Mouse (Mus musculus): Measurements from ENCODE around the gene Tubb2b. TPM values are rescaled to one million over a fixed set of nuclear protein-coding genes. Genes with fewer than 3 reads are reported as not detected.

The Tubb2b gene
- polyA plus RNA-seq, 1 experiment from 2014 or later = 758 TPM

DNA sequence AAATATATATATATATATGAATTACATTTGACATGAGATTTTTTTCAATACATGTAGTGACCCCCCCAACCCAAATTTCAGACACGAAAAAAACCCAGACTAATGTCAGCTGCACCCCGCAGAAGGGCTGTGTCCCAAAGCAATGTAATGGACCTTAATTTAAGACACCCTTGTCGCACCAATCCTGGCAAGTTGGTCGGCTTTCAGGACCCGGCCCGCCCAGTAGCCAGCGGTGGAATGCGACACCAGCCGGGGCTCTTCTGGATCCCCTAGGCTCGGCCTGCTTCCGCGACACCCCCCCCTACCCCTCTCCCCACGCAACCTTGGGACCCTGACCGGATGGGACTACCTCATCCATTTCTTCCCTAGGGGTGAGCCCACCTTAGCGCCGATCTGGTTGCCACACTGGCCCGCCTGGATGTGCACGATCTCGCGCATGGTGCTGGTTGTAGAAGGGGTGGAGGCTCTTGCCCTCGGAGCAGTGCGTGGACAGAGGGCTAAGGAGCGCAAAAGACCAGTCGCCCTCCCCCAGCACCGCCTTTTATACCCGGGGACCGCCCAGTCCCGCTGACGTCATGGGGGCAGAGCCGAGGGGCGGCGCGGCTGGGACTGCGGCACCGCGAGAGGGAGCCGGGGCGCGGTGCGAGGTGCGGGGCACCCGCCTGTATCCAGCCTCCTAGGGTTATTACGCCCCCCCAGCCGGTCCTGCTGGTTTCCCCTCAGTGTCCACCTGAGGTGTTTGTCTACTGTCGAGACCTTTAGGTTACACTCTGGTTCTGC is 52.6 kb downstream of the Tubb2b start, which contains the start of gene Tubb2a:
TSS of gene Tubb2a (minus strand) at position 516 of the 780 bp plus-strand sequence.
- Histone ChIP-seq H3K9ac (replicated peaks; ENCODE audit: low read length) (peak within 1 kb of the TSS; percentile 96), H3K36me3 (ENCODE audit: control insufficient read depth, insufficient read depth, low read length) (peaks cover 27% of the 10 kb centered on the region), H3K27me3 (ENCODE audit: control insufficient read depth, insufficient read depth, low read length) (no peaks in the 10 kb centered on the region), H3K27ac (replicated peaks; ENCODE audit: low read depth, low read length) (peak within 1 kb of the TSS; percentile 95), H3K4me2 (ENCODE audit: low read length) (peak within 1 kb of the TSS; percentile 74), H3K4me1 (ENCODE audit: control insufficient read depth, insufficient read depth, low read length) (peaks cover 30% of the 10 kb centered on the region), H3K4me3 (replicated peaks; ENCODE audit: low read depth, low read length) (peak within 1 kb of the TSS; percentile 92), H3K9me3 (ENCODE audit: control insufficient read depth, low read length) (no peaks in the 10 kb centered on the region)
- DNase-seq = peak; percentile 97
- peak; percentile 90 for ATAC-seq (ENCODE audit: low FRiP score, low TSS enrichment)
- 1% methylated on average over 45 of the region's 45 CpGs for WGBS

Other genes starting within 250 kb of the Tubb2b start
- gene Serpinb6c, start 224.8 kb downstream of the Tubb2b start, polyA plus RNA-seq (2014; fragmentation: Nextera tagmentation; extraction: Ambion mirVana) = 0.16 TPM in 1 of 2 replicates, not detected in the other
- gene Nqo2, start 165.8 kb downstream of the Tubb2b start, polyA plus RNA-seq (2014; fragmentation: Nextera tagmentation; extraction: Ambion mirVana) = 4.7 and 9.4 TPM in 2 replicates
- 4.2 and 4.7 TPM in 2 replicates for gene Ripk1, start 128.1 kb downstream of the Tubb2b start, polyA plus RNA-seq (2014; fragmentation: Nextera tagmentation; extraction: Ambion mirVana)
- gene Serpinb6a, start 127.7 kb downstream of the Tubb2b start, polyA plus RNA-seq (2014; fragmentation: Nextera tagmentation; extraction: Ambion mirVana) = 31.0 and 40.0 TPM in 2 replicates
- 28.7 and 36.8 TPM in 2 replicates for gene Bphl, start 92.9 kb downstream of the Tubb2b start, polyA plus RNA-seq (2014; fragmentation: Nextera tagmentation; extraction: Ambion mirVana)
- gene Tubb2a, start 52.5 kb downstream of the Tubb2b start, polyA plus RNA-seq (2014; fragmentation: Nextera tagmentation; extraction: Ambion mirVana) = 2,201 and 2,712 TPM in 2 replicates
- 79.2 and 96.7 TPM in 2 replicates for gene Psmg4, start 32.5 kb upstream of the Tubb2b start, polyA plus RNA-seq (2014; fragmentation: Nextera tagmentation; extraction: Ambion mirVana)
- 23.4 and 28.0 TPM in 2 replicates for gene Slc22a23, start 214.7 kb upstream of the Tubb2b start, polyA plus RNA-seq (2014; fragmentation: Nextera tagmentation; extraction: Ambion mirVana)

All from midbrain, embryonic 14.5 days (tissue).